Comparison of ENCODE assay signal across 11 mouse cellular contexts in the genomic region with DNA sequence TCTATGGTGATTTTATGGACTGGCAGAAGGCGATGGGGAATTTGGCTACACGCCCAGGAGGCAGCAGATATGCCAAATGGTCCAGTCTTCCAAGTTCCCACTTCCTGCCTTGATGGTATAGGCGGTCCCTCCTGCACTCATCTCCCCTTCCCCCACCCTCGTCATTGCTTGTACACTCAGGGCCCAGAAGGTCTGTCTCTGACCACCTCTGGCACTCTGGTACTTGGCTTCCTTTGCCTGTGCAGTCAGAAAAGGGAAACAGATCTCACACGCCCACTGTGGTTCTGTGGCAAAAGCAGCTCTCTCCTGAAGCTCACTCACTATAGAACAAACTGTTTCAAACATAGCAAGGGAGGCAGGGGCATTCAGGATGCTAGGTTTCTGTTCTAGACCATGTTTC.
DNase-seq lines count a peak whose midpoint lies in the region; ATAC-seq and TF ChIP-seq lines count a peak whose summit lies in the region.
"Had no signal": no experiment of that assay in that cellular context is flagged by ENCODE, and none has a peak within 500 bp of the region (broad histone marks: within the 10 kb centered on the region; RNA-seq: fewer than 3 reads in every experiment).

No protein-coding gene starts in this region.

- no peak for TF ChIP-seq CTCF in lung, postnatal 0 days (IDR thresholded peaks at IDR 0.05)

- H3K4me2 ChIP-seq in lung, postnatal 0 days (replicated peaks; ENCODE audit: low read depth, low read length): no peak overlapping the region

- peak; percentile 11 for DNase-seq in lung, postnatal 14 days
- no peak for DNase-seq in lung, postnatal 0 days (ENCODE audit: low spot score)
- DNase-seq in cerebellum, adult 9-10 months: peak; percentile 87
- peak; percentile 88 for DNase-seq in layer of hippocampus, adult 9-11 months
- peak; percentile 68 for DNase-seq in right cerebral cortex, postnatal 25 days
- DNase-seq in urinary bladder, postnatal 36 days (ENCODE audit: low spot score in 2 of 2): no peak
- DNase-seq in kidney, postnatal 25 days: no peak
- DNase-seq: gastrocnemius, postnatal 36 days; kidney, adult 18-20 months had no signal

- no peaks in the 10 kb centered on the region for H3K27me3 ChIP-seq in lung, postnatal 0 days (replicated peaks; ENCODE audit: insufficient read depth, low read length)

- no peaks in the 10 kb centered on the region for H3K36me3 ChIP-seq in lung, postnatal 0 days (ENCODE audit: insufficient read depth, low read length)

- no peak for TF ChIP-seq EP300 in lung, postnatal 0 days (IDR thresholded peaks at IDR 0.05)

- no peak overlapping the region for H3K4me3 ChIP-seq in lung, postnatal 0 days (ENCODE audit: low read depth, low read length)

- no peak for ATAC-seq in lung, postnatal 0 days
- no peak for ATAC-seq in CD4-positive, CD25-positive, alpha-beta regulatory T cell, adult 4 months

- no peaks in the 10 kb centered on the region for H3K9me3 ChIP-seq in lung, postnatal 0 days (ENCODE audit: low read length)

- H3K9ac ChIP-seq in lung, postnatal 0 days (replicated peaks; ENCODE audit: low read depth): no peak overlapping the region

- H3K4me1 ChIP-seq in lung, postnatal 0 days (ENCODE audit: insufficient read depth, low read depth, low read length): no peaks in the 10 kb centered on the region

- 45% methylated on average over 5 of the region's 5 CpGs for WGBS in lung, postnatal 0 days

- H3K27ac ChIP-seq in lung, postnatal 0 days (ENCODE audit: low read length): no peak overlapping the region
- H3K27ac ChIP-seq: stomach, postnatal 0 days had no signal

Comparison
In these comparisons a context has a peak if more than half of its experiments do, and no peak if none do; other contexts are left out.
1. DNase-seq: peak in lung, postnatal 14 days (single experiment), cerebellum, adult 9-10 months (single experiment), layer of hippocampus, adult 9-11 months (single experiment) and right cerebral cortex, postnatal 25 days (single experiment); none in lung, postnatal 0 days (single experiment), urinary bladder, postnatal 36 days (0 of 2) and kidney, postnatal 25 days (0 of 2).